Mouse (Mus musculus) forebrain, embryonic 13.5 days (tissue): ENCODE data around the gene Larp1b. TPM values are rescaled to one million over a fixed set of nuclear protein-coding genes. Genes with fewer than 3 reads are reported as not detected.

Experiments used
- ATAC-seq: fragments of 200-750 bp; cut with Nextera tagmentation; 2 replicates; pipeline ENCODE4 v1.8.0; 2017
- H3K27ac ChIP-seq: fragments of 300-500 bp; sonication (generic); 2 replicates; pipeline ENCODE4 v1.5.1; 2015; ENCODE audit warnings: inconsistent platforms, mild to moderate bottlenecking, moderate library complexity
- H3K27me3 ChIP-seq: fragments of 300-500 bp; sonication (generic); 2 replicates; pipeline ENCODE4 v1.6.1; 2015; ENCODE audit warnings: mild to moderate bottlenecking, inconsistent platforms
- H3K36me3 ChIP-seq: fragments of 300-500 bp; sonication (generic); 2 replicates; pipeline ENCODE4 v1.6.1; 2015; ENCODE audit warnings: mild to moderate bottlenecking, inconsistent platforms; ENCODE audit not compliant: poor library complexity, severe bottlenecking
- H3K4me1 ChIP-seq: fragments of 300-500 bp; sonication (generic); 2 replicates; pipeline ENCODE4 v1.6.1; 2015; ENCODE audit warnings: inconsistent platforms
- H3K4me2 ChIP-seq: fragments of 300-500 bp; sonication (generic); 2 replicates; pipeline ENCODE4 v1.6.1; 2015; ENCODE audit warnings: inconsistent platforms, mild to moderate bottlenecking, moderate library complexity
- H3K4me3 ChIP-seq: fragments of 300-500 bp; sonication (generic); 2 replicates; pipeline ENCODE4 v1.5.1; 2015; ENCODE audit warnings: mild to moderate bottlenecking, inconsistent platforms
- H3K9ac ChIP-seq: fragments of 300-500 bp; sonication (generic); 2 replicates; pipeline ENCODE4 v1.6.1; 2015; ENCODE audit warnings: mild to moderate bottlenecking, inconsistent platforms
- H3K9me3 ChIP-seq: fragments of 300-500 bp; sonication (generic); replicated peaks from 2 replicates; pipeline ENCODE4 v1.6.1; 2016; ENCODE audit warnings: inconsistent platforms
- WGBS: fragments of 180-500 bp; shearing (Covaris S2); methylation state at CpG from one replicate; pipeline ENCODE4 v1.1.7; 2015; 5-methylcytosine and 5-hydroxymethylcytosine counted together
- polyA plus RNA-seq: library from polyadenylated mRNA; unstranded; fragments of >200 nt; fragmentation: Nextera tagmentation; extraction: Ambion mirVana; gene quantifications from 2 replicates; pipeline ENCODE4 v1.2.1, GENCODE M21; 2015

Gene Larp1b
- polyA plus RNA-seq, 1 experiment from 2014 or later, result 2.4 TPM

GRCm38 (mm10) chr3:41065320-41065719 lies 115.7 kb downstream of the Larp1b start:
- Histone ChIP-seq H3K36me3 (peaks cover 62% of the 10 kb centered on the region), H3K4me3 (no peak overlapping the region), H3K9me3 (no peaks in the 10 kb centered on the region), H3K27me3 (no peaks in the 10 kb centered on the region), H3K27ac (no peak overlapping the region), H3K4me2 (no peak overlapping the region), H3K9ac (no peak overlapping the region), H3K4me1 (no peaks in the 10 kb centered on the region)
- ATAC-seq, result no peak
- 91% methylated on average over 2 of the region's 2 CpGs for WGBS

GRCm38 (mm10) chr3:41070519-41070918 lies 120.9 kb downstream of the Larp1b start:
- no peaks in the 10 kb centered on the region for H3K27me3 ChIP-seq
- H3K4me2 ChIP-seq, result no peak overlapping the region
- no peaks in the 10 kb centered on the region for H3K4me1 ChIP-seq
- H3K9ac ChIP-seq, result no peak overlapping the region
- no peak for ATAC-seq
- H3K27ac ChIP-seq, result no peak overlapping the region
- H3K36me3 ChIP-seq, result peaks cover 41% of the 10 kb centered on the region
- H3K4me3 ChIP-seq, result no peak overlapping the region
- WGBS, result 81% methylated on average over 2 of the region's 2 CpGs
- no peaks in the 10 kb centered on the region for H3K9me3 ChIP-seq

DNA sequence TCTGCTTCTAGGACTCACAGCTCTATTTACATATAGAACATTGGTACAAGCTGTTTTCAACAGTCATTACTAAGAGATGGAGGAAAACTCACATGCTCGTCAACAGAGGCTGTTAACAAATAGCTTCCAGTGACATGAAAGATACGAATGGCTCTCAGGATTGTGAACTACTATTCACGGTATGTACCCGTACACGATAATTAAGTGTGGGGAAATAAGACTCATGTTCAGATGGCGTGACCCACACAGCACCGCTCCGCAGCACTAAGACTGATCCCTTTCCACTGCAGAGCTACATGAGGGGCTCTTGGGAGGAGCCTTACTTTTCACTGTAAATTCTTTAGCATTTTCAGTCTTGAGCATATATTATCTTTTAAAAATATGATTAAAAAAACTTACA lies 125.7 kb downstream of the Larp1b start:
- Histone ChIP-seq H3K4me1 (peaks cover 5% of the 10 kb centered on the region; the same call in 1 of the 2 replicates), H3K27ac (no peak overlapping the region), H3K4me2 (no peak overlapping the region), H3K9me3 (no peaks in the 10 kb centered on the region), H3K4me3 (no peak overlapping the region), H3K36me3 (no peaks in the 10 kb centered on the region), H3K9ac (no peak overlapping the region), H3K27me3 (no peaks in the 10 kb centered on the region)
- 79% methylated on average over 8 of the region's 8 CpGs for WGBS
- no peak for ATAC-seq

DNA sequence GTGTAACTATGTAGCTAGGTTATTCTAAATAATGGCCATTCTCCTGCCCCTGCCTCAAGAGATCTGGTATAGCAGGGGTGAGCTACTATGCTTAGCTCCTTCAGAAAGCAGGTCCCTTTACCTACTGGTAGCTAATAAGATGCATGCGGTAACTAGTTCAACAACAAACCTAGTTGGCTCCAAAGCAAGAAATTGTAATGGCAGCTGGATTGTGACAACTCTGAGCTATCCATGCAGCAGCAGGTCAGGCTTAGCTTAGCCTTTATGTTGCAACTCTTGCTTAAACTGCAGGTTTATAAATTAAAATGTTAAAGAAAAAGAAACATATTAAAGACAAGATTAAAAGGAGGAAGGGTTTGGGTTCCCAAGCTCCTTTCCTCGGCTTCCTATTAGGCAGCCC lies 129.0 kb downstream of the Larp1b start:
- Histone ChIP-seq H3K4me2 (no peak overlapping the region), H3K4me1 (peaks cover 17% of the 10 kb centered on the region), H3K9me3 (no peaks in the 10 kb centered on the region), H3K27me3 (no peaks in the 10 kb centered on the region), H3K4me3 (no peak overlapping the region), H3K36me3 (no peaks in the 10 kb centered on the region), H3K9ac (no peak overlapping the region), H3K27ac (no peak overlapping the region)
- WGBS, result 96% methylated on average over 2 of the region's 2 CpGs
- ATAC-seq, result no peak

- H3K9me3 ChIP-seq, result no peaks in the 10 kb centered on the region
- peak overlapping the region; percentile 85 for H3K4me2 ChIP-seq
- WGBS, result 40% methylated on average over 3 of the region's 3 CpGs
- H3K27me3 ChIP-seq, result no peaks in the 10 kb centered on the region
- H3K27ac ChIP-seq, result no peak overlapping the region
- H3K36me3 ChIP-seq, result no peaks in the 10 kb centered on the region
- H3K4me1 ChIP-seq, result peaks cover 17% of the 10 kb centered on the region
- ATAC-seq, result no peak
- peak overlapping the region; percentile 92 for H3K4me3 ChIP-seq
- 0 out of 2 replicates have a peak overlapping the region, but pooled peaks have one; percentile 90 for H3K9ac ChIP-seq
These were observed 131.1 kb downstream of the Larp1b start for GRCm38 (mm10) chr3:41080724-41081123.

GRCm38 (mm10) chr3:41081474-41082301 lies 132.1 kb downstream of the Larp1b start:
- Histone ChIP-seq H3K27me3 (no peaks in the 10 kb centered on the region), H3K9ac (peak overlapping the region; percentile 90), H3K4me1 (peaks cover 17% of the 10 kb centered on the region), H3K4me3 (peak overlapping the region; percentile 92), H3K36me3 (no peaks in the 10 kb centered on the region), H3K27ac (peak overlapping the region; percentile 86; the same call in 1 of the 2 replicates), H3K9me3 (no peaks in the 10 kb centered on the region), H3K4me2 (peak overlapping the region; percentile 85)
- WGBS, result 4% methylated on average over 23 of the region's 23 CpGs
- no peak for ATAC-seq

DNA sequence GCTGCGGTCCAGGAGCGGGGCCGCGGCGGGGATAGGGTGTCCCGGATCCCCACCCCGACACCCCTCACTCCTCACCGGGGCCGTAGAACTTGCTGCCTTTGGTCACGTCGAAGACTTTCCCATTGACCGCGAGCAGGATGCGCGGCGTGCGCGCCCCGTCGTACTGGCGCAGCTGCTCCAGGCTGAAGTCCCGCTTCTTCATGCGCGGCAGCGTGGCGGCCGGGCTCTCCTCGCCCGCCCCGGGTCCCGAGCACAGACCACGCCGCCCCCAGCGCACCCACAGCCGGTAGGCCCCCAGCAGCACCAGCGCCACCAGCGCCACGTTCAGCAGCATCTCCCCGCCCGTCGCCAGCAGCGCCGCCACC lies 132.9 kb downstream of the Larp1b start:
- H3K27me3 ChIP-seq, result no peaks in the 10 kb centered on the region
- peak overlapping the region; percentile 86 for H3K27ac ChIP-seq
- peak; percentile 68 for ATAC-seq
- H3K4me1 ChIP-seq, result peaks cover 17% of the 10 kb centered on the region
- peak overlapping the region; percentile 85 for H3K4me2 ChIP-seq
- H3K4me3 ChIP-seq, result peak overlapping the region; percentile 92
- no peaks in the 10 kb centered on the region for H3K9me3 ChIP-seq
- under 1% methylated on average over 40 of the region's 43 CpGs for WGBS
- peak overlapping the region; percentile 90 for H3K9ac ChIP-seq
- H3K36me3 ChIP-seq, result no peaks in the 10 kb centered on the region

DNA sequence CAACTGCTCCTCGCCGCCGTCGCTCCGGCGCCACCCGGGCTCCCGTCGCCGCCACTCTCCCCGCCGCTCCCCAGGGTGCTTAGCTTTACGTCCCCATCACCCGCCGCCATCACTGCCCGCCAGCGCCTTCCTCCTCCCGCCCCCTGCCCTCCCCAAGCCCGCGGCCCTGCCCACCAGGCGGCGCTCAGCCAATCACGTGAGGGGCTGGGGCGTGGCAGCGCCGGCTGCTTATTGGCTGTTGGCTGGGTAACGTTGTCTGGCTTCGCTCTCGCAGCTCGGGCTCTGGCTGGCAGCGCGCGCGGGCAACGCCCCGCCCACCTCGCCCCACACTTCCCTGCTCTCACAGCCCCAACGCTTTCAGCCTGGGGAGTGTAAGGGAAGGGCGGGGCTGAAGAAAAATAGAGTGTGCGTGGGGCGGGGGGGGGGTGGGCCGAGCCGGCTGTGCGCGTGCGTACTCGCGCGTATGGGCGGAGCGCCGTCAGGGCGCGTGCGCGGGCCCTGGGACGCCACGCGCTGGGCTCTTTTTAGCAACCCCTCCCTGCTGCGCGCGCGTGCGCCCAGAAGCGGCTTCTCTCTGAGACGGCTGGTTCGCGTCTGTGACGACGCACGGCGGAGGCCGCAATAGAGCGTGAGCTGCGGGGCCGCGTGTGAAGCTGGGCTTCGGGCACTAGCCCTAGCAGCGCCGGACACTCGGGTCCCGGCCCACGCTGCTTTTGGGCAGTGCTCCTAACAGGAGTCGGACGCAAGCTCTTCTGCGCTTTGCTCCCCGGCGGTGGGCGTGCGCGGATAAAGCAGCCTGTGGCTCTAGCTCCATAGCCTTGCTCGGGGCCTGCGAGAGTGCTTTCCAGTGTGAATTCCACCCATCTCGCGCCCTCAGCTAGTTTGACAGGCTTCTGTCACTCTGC lies 133.5 kb downstream of the Larp1b start, which contains the start of gene Pgrmc2:
Gene Pgrmc2 (minus strand): TSS at position 162 of the 905 bp plus-strand sequence.
- Histone ChIP-seq H3K27ac (peak within 1 kb of the TSS; percentile 90), H3K4me1 (peaks cover 17% of the 10 kb centered on the region), H3K4me3 (peak within 1 kb of the TSS; percentile 92), H3K9ac (peak within 1 kb of the TSS; percentile 90), H3K27me3 (no peaks in the 10 kb centered on the region), H3K4me2 (peak within 1 kb of the TSS; percentile 85), H3K36me3 (no peaks in the 10 kb centered on the region), H3K9me3 (no peaks in the 10 kb centered on the region)
- peak; percentile 99 for ATAC-seq
- WGBS, result under 1% methylated on average over 50 of the region's 95 CpGs

DNA sequence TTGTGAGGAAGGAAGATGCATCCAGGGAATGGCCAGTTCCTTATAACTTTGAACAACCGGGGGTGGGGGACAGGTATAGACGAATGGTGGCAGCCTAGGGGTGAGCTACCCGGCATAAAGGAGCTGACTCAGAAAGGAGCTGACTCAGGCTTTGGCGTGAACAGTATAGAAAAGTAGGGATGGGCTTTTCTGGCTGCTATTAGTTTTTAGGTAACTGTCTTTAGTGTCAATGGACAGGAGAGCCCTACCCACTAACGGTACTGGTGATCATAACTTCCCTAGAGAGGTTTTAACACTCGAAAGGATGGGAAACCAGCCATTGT lies 134.1 kb downstream of the Larp1b start:
- Histone ChIP-seq H3K27me3 (no peaks in the 10 kb centered on the region), H3K9me3 (no peaks in the 10 kb centered on the region), H3K9ac (peak overlapping the region; percentile 78), H3K36me3 (no peaks in the 10 kb centered on the region), H3K27ac (peak overlapping the region; percentile 90), H3K4me3 (peak overlapping the region; percentile 92), H3K4me1 (peaks cover 17% of the 10 kb centered on the region), H3K4me2 (peak overlapping the region; percentile 78)
- peak; percentile 34 for ATAC-seq
- 1% methylated on average over 6 of the region's 6 CpGs for WGBS

- Histone ChIP-seq H3K4me1 (peaks cover 17% of the 10 kb centered on the region), H3K4me3 (no peak overlapping the region), H3K36me3 (no peaks in the 10 kb centered on the region), H3K27ac (no peak overlapping the region), H3K9me3 (no peaks in the 10 kb centered on the region), H3K27me3 (no peaks in the 10 kb centered on the region), H3K9ac (no peak overlapping the region), H3K4me2 (peak overlapping the region; percentile 78; the same call in 1 of the 2 replicates)
- 91% methylated on average over 5 of the region's 5 CpGs for WGBS
- no peak for ATAC-seq
These were observed 134.8 kb downstream of the Larp1b start for GRCm38 (mm10) chr3:41084421-41084820.

GRCm38 (mm10) chr3:41087071-41087470 lies 137.4 kb downstream of the Larp1b start:
- Histone ChIP-seq H3K36me3 (no peaks in the 10 kb centered on the region), H3K27me3 (no peaks in the 10 kb centered on the region), H3K9me3 (no peaks in the 10 kb centered on the region), H3K4me3 (no peak overlapping the region), H3K27ac (no peak overlapping the region), H3K4me2 (no peak overlapping the region), H3K4me1 (no peaks in the 10 kb centered on the region), H3K9ac (no peak overlapping the region)
- no peak for ATAC-seq
